Comparison of ENCODE assay signal across 24 mouse cellular contexts in genomic region chr1:57615155-57615554, GRCm38 (mm10).
DNase-seq lines count a peak whose midpoint lies in the region; ATAC-seq and TF ChIP-seq lines count a peak whose summit lies in the region.
"Had no signal": no experiment of that assay in that cellular context is flagged by ENCODE, and none has a peak within 500 bp of the region (broad histone marks: within the 10 kb centered on the region; RNA-seq: fewer than 3 reads in every experiment).

No protein-coding gene starts in this region.

- no peak for TF ChIP-seq CTCF in heart, adult 2 months (IDR thresholded peaks at IDR 0.05)
- TF ChIP-seq CTCF in kidney, adult 2 months (conservative IDR thresholded peaks at IDR 0.05; ENCODE audit: insufficient read depth, insufficient read length, low read depth, low read length) = no peak

- no peak for TF ChIP-seq EP300 in heart, adult 2 months (IDR thresholded peaks at IDR 0.05; ENCODE audit: insufficient read depth, low read depth, low read length)

- H3K4me3 ChIP-seq in heart, adult 2 months = no peak overlapping the region
- H3K4me3 ChIP-seq in kidney, embryonic 14.5 days (ENCODE audit: low read length) = no peak overlapping the region
- no peak overlapping the region for H3K4me3 ChIP-seq in kidney, adult 2 months (ENCODE audit: insufficient read depth, low read depth, low read length)
- H3K4me3 ChIP-seq in lung, embryonic 15.5 days = no peak overlapping the region
- H3K4me3 ChIP-seq in intestine, embryonic 16.5 days (ENCODE audit: low read length) = no peak overlapping the region
- H3K4me3 ChIP-seq: embryonic facial prominence, embryonic 10.5 days; forebrain, embryonic 13.5 days; layer of hippocampus, adult 2 months; midbrain, embryonic 13.5 days; myocyte; neural tube, embryonic 15.5 days had no signal

- peak; percentile 63; the same call in 1 of the 2 replicates for ATAC-seq in kidney, embryonic 14.5 days (ENCODE audit: low FRiP score, low TSS enrichment)
- peak; percentile 78; the same call in 1 of the 2 replicates for ATAC-seq in lung, embryonic 15.5 days (ENCODE audit: borderline replicate concordance, extremely low read depth, low FRiP score, low TSS enrichment)
- ATAC-seq in intestine, embryonic 16.5 days = peak; percentile 46; the same call in 1 of the 2 replicates
- ATAC-seq in granulocyte monocyte progenitor cell, adult 5-6 weeks (replicated peaks; ENCODE audit: poor library complexity, severe bottlenecking) = no peak
- ATAC-seq: CD4-positive, CD25-positive, alpha-beta regulatory T cell, adult 4 months; forebrain, embryonic 13.5 days; hindbrain, postnatal 0 days; midbrain, embryonic 13.5 days had no signal

- DNase-seq in heart, adult 11 months = peak; percentile 93
- no peak for DNase-seq in heart, adult 2 months
- no peak for DNase-seq in kidney, adult 2 months
- no peak for DNase-seq in lung, postnatal 36 days
- DNase-seq: adrenal gland, postnatal 36 days; cerebellum, adult 2 months; gastrocnemius, postnatal 14 days; left cerebral cortex, postnatal 4 days; retina, postnatal 1 day; right cerebral cortex, postnatal 4 days had no signal

- no peaks in the 10 kb centered on the region for H3K4me1 ChIP-seq in heart, adult 2 months (ENCODE audit: control insufficient read depth, insufficient read depth, low read length)
- peaks cover 4% of the 10 kb centered on the region for H3K4me1 ChIP-seq in kidney, embryonic 14.5 days (ENCODE audit: control insufficient read depth, insufficient read depth, low read length)
- peaks cover 6% of the 10 kb centered on the region for H3K4me1 ChIP-seq in kidney, adult 2 months (ENCODE audit: control insufficient read depth, insufficient read depth, low read length)
- peaks cover 6% of the 10 kb centered on the region; the same call in 1 of the 2 replicates for H3K4me1 ChIP-seq in lung, embryonic 15.5 days
- no peaks in the 10 kb centered on the region for H3K4me1 ChIP-seq in intestine, embryonic 16.5 days (ENCODE audit: control insufficient read depth, insufficient read depth, low read length)

- H3K79me2 ChIP-seq in heart, adult 2 months (replicated peaks; ENCODE audit: control insufficient read depth, insufficient read depth, low read length) = no peaks in the 10 kb centered on the region

- no peak overlapping the region for H3K27ac ChIP-seq in heart, adult 2 months
- H3K27ac ChIP-seq in kidney, embryonic 14.5 days (ENCODE audit: low read depth, low read length) = no peak overlapping the region
- H3K27ac ChIP-seq in kidney, adult 2 months (ENCODE audit: insufficient read depth, low read depth, low read length) = no peak overlapping the region
- no peak overlapping the region for H3K27ac ChIP-seq in lung, embryonic 15.5 days
- no peak overlapping the region for H3K27ac ChIP-seq in intestine, embryonic 16.5 days (ENCODE audit: low read length)
- H3K27ac ChIP-seq: embryonic facial prominence, embryonic 10.5 days; forebrain, embryonic 13.5 days; hindbrain, postnatal 0 days; layer of hippocampus, adult 2 months; macrophage; midbrain, embryonic 13.5 days; neural tube, embryonic 15.5 days had no signal

- no peak overlapping the region for H3K9ac ChIP-seq in heart, adult 2 months (ENCODE audit: low read depth, low read length)
- no peak overlapping the region for H3K9ac ChIP-seq in kidney, embryonic 14.5 days (ENCODE audit: low read depth, low read length)
- H3K9ac ChIP-seq in lung, embryonic 15.5 days = no peak overlapping the region
- H3K9ac ChIP-seq in intestine, embryonic 16.5 days (ENCODE audit: low read depth, low read length) = no peak overlapping the region
- H3K9ac ChIP-seq: forebrain, embryonic 13.5 days; midbrain, embryonic 13.5 days; neural tube, embryonic 15.5 days had no signal

- no peaks in the 10 kb centered on the region for H3K36me3 ChIP-seq in heart, adult 2 months (ENCODE audit: control insufficient read depth, insufficient read depth, low read length)
- no peaks in the 10 kb centered on the region for H3K36me3 ChIP-seq in kidney, embryonic 14.5 days (ENCODE audit: control insufficient read depth, insufficient read depth, low read length)
- H3K36me3 ChIP-seq in kidney, adult 2 months (ENCODE audit: control insufficient read depth, insufficient read depth, low read length) = no peaks in the 10 kb centered on the region
- no peaks in the 10 kb centered on the region for H3K36me3 ChIP-seq in lung, embryonic 15.5 days
- no peaks in the 10 kb centered on the region for H3K36me3 ChIP-seq in intestine, embryonic 16.5 days (ENCODE audit: control insufficient read depth, insufficient read depth, low read length)
- H3K36me3 ChIP-seq: embryonic facial prominence, embryonic 10.5 days; G1E; midbrain, embryonic 13.5 days; neural tube, embryonic 15.5 days had no signal

- no peak overlapping the region for H3K4me2 ChIP-seq in kidney, embryonic 14.5 days (replicated peaks; ENCODE audit: low read depth, low read length)
- H3K4me2 ChIP-seq in lung, embryonic 15.5 days = no peak overlapping the region
- no peak overlapping the region for H3K4me2 ChIP-seq in intestine, embryonic 16.5 days (ENCODE audit: low read depth, low read length)
- H3K4me2 ChIP-seq: forebrain, embryonic 13.5 days; midbrain, embryonic 13.5 days; neural tube, embryonic 15.5 days had no signal

- no peak for TF ChIP-seq POLR2A in heart, adult 2 months (IDR thresholded peaks at IDR 0.05; ENCODE audit: insufficient read depth, low read depth, low read length)
- TF ChIP-seq POLR2A in kidney, adult 2 months (IDR thresholded peaks at IDR 0.05; ENCODE audit: low read depth, low read length) = no peak

- H3K27me3 ChIP-seq in heart, adult 2 months (ENCODE audit: control insufficient read depth, insufficient read depth, low read length) = no peaks in the 10 kb centered on the region
- H3K27me3 ChIP-seq in kidney, embryonic 14.5 days (ENCODE audit: control insufficient read depth, insufficient read depth, low read length) = no peaks in the 10 kb centered on the region
- H3K27me3 ChIP-seq in kidney, adult 2 months (replicated peaks; ENCODE audit: control insufficient read depth, insufficient read depth, low read length) = no peaks in the 10 kb centered on the region
- no peaks in the 10 kb centered on the region for H3K27me3 ChIP-seq in lung, embryonic 15.5 days
- no peaks in the 10 kb centered on the region for H3K27me3 ChIP-seq in intestine, embryonic 16.5 days (replicated peaks; ENCODE audit: control insufficient read depth, insufficient read depth, low read length)
- H3K27me3 ChIP-seq: midbrain, embryonic 13.5 days; neural tube, embryonic 15.5 days had no signal

- no peaks in the 10 kb centered on the region for H3K9me3 ChIP-seq in kidney, embryonic 14.5 days (ENCODE audit: control insufficient read depth, low read length)
- no peaks in the 10 kb centered on the region for H3K9me3 ChIP-seq in lung, embryonic 15.5 days
- H3K9me3 ChIP-seq in intestine, embryonic 16.5 days (ENCODE audit: control insufficient read depth, low read length) = no peaks in the 10 kb centered on the region
- H3K9me3 ChIP-seq: forebrain, embryonic 13.5 days; G1E; midbrain, embryonic 13.5 days; neural tube, embryonic 15.5 days had no signal

- intact Hi-C loops in heart, adult 2 months (cut with DNase I) = no loop called here
